Mouse (Mus musculus): ENCODE results near the gene Pmepa1.

DNA sequence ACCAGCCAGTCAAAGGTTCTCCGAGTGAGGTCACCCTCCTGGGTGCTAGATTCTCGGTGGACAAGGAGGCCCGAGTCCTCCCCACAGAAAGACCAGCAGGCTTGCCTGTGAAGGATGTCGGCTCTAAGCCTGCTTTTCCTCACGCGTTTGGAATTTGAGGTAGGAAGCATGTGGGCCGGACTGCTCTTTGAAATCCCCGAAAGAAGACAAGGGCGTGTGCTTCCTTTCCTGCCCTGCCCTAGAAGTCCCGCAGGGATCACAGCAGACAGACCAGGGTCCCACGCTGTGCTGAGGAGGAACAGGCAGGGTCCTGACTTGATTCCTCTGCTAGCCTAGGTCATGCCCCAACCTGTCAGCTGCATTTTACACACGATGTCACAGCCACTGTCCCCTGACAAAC lies 28.7 kb upstream of the Pmepa1 start:
- TF ChIP-seq CTCF (IDR thresholded peaks at IDR 0.05; ENCODE audit: low read depth) (no peak), EP300 (IDR thresholded peaks at IDR 0.05; ENCODE audit: low read depth) (no peak)
